Mouse (Mus musculus) erythroblast, embryonic 14.5 days (primary cell): ENCODE data around the gene Mtus2.

ENCODE experiments used
- GATA1 ChIP-seq: IDR thresholded peaks from 2 replicates; pipeline ENCODE4 v1.6.1; 2012; ENCODE audit warnings: low read length, inconsistent platforms, mixed read lengths
- TAL1 ChIP-seq: IDR thresholded peaks from 3 replicates; pipeline ENCODE4 v1.6.1; 2012; ENCODE audit warnings: low read length, inconsistent platforms, mixed read lengths

- TF ChIP-seq TAL1 (no peak), GATA1 (no peak)
These were observed 137.5 kb downstream of the Mtus2 start for GRCm38 (mm10) chr5:148094640-148095039.
